ENCODE assay signal across 10 mouse cellular contexts in genomic region chr8:122656056-122656999, GRCm38 (mm10). TPM values are rescaled to one million over a fixed set of nuclear protein-coding genes. Genes with fewer than 3 reads are reported as not detected.
DNase-seq lines count a peak whose midpoint lies in the region; ATAC-seq lines count a peak whose summit lies in the region.
"Had no signal": no experiment of that assay in that cellular context is flagged by ENCODE, and none has a peak within 500 bp of the region (broad histone marks: within the 10 kb centered on the region; RNA-seq: fewer than 3 reads in every experiment).

No protein-coding gene starts in this region.

- 82% methylated on average over 13 of the region's 13 CpGs for WGBS in midbrain, embryonic 16.5 days

- intact Hi-C loops in heart, postnatal 10 days (cut with DNase I) = no loop called here

- no peak overlapping the region for H3K27ac ChIP-seq in midbrain, embryonic 16.5 days (ENCODE audit: low read length)
- H3K27ac ChIP-seq: embryonic facial prominence, embryonic 15.5 days had no signal

- no peak overlapping the region for H3K4me3 ChIP-seq in midbrain, embryonic 16.5 days (ENCODE audit: low read depth, low read length)
- H3K4me3 ChIP-seq: embryonic facial prominence, embryonic 15.5 days had no signal

- H3K36me3 ChIP-seq in midbrain, embryonic 16.5 days (ENCODE audit: control insufficient read depth, insufficient read depth, low read length) = no peaks in the 10 kb centered on the region
- H3K36me3 ChIP-seq: embryonic facial prominence, embryonic 15.5 days had no signal

- DNase-seq in cerebellum, adult 9-11 months = peak; percentile 51
- DNase-seq in cerebellum, postnatal 4 days (ENCODE audit: low spot score in 2 of 2) = no peak
- DNase-seq in adrenal gland, adult 2 months = peak; percentile 93
- peak; percentile 82 to 89 for DNase-seq in heart, postnatal 10 days
- DNase-seq in lung, postnatal 36 days = peak; percentile 95
- no peak for DNase-seq in layer of hippocampus, postnatal 36 days
- no peak for DNase-seq in natural killer cell, adult 2 months (ENCODE audit: low spot score in 2 of 2)

- H3K9me3 ChIP-seq in midbrain, embryonic 16.5 days (replicated peaks; ENCODE audit: control insufficient read depth, low read length, poor library complexity, severe bottlenecking) = no peaks in the 10 kb centered on the region
- H3K9me3 ChIP-seq: embryonic facial prominence, embryonic 15.5 days had no signal

- no peak overlapping the region for H3K9ac ChIP-seq in midbrain, embryonic 16.5 days (ENCODE audit: low read depth, low read length)
- H3K9ac ChIP-seq: embryonic facial prominence, embryonic 15.5 days had no signal

- no peak overlapping the region for H3K4me2 ChIP-seq in midbrain, embryonic 16.5 days (ENCODE audit: low read length)
- H3K4me2 ChIP-seq: embryonic facial prominence, embryonic 15.5 days had no signal

- H3K4me1 ChIP-seq in midbrain, embryonic 16.5 days (ENCODE audit: control insufficient read depth, insufficient read depth, low read length) = peaks cover 6% of the 10 kb centered on the region; the same call in 1 of the 2 replicates

- ATAC-seq in midbrain, embryonic 16.5 days = no peak

- H3K27me3 ChIP-seq in midbrain, embryonic 16.5 days (ENCODE audit: control insufficient read depth, insufficient read depth, low read depth, low read length) = no peaks in the 10 kb centered on the region
- H3K27me3 ChIP-seq: embryonic facial prominence, embryonic 15.5 days had no signal

RNA-seq across cellular contexts. Expression of gene Pabpn1l, which starts 33.8 kb away (rescaled TPM):
- total RNA-seq in adrenal gland, adult 2 months (2021) = not detected
- not detected in 2 replicates for polyA plus RNA-seq in adrenal gland, adult 2 months (2012; rRNA removed)
- total RNA-seq in heart, postnatal 10 days (2021) = not detected
- total RNA-seq in layer of hippocampus, postnatal 36 days (2021) = under 1 TPM in 1 of 2 experiments, not detected in 1; 0.35 TPM
- polyA plus RNA-seq in midbrain, embryonic 16.5 days (2015; fragmentation: Nextera tagmentation; extraction: Ambion mirVana) = not detected in 2 replicates
- polyA plus RNA-seq: lung, embryonic 16.5 days had no signal

RNA-seq across cellular contexts. Expression of gene Cbfa2t3, which starts 42.6 kb away (rescaled TPM):
- 10 to 100 TPM; 13.9 to 16.2 TPM for total RNA-seq in adrenal gland, adult 2 months (2021)
- 19.3 and 20.3 TPM in 2 replicates for polyA plus RNA-seq in adrenal gland, adult 2 months (2012; rRNA removed)
- total RNA-seq in heart, postnatal 10 days (2021) = 10 to 100 TPM; 22.2 to 24.5 TPM
- total RNA-seq in layer of hippocampus, postnatal 36 days (2021) = 10 to 100 TPM; 47.2 to 50.2 TPM
- 17.7 and 17.9 TPM in 2 replicates for polyA plus RNA-seq in midbrain, embryonic 16.5 days (2015; fragmentation: Nextera tagmentation; extraction: Ambion mirVana)

RNA-seq across cellular contexts. Expression of gene Trappc2l, which starts 44.9 kb away (rescaled TPM):
- total RNA-seq in adrenal gland, adult 2 months (2021) = 10 to 100 TPM; 53.8 to 55.5 TPM
- 159 and 161 TPM in 2 replicates for polyA plus RNA-seq in adrenal gland, adult 2 months (2012; rRNA removed)
- 10 to 100 TPM; 54.7 to 57.4 TPM for total RNA-seq in heart, postnatal 10 days (2021)
- 10 to 100 TPM; 79.1 to 87.3 TPM for total RNA-seq in layer of hippocampus, postnatal 36 days (2021)
- polyA plus RNA-seq in midbrain, embryonic 16.5 days (2015; fragmentation: Nextera tagmentation; extraction: Ambion mirVana) = 93.8 and 101 TPM in 2 replicates

RNA-seq across cellular contexts. Expression of gene Galns, which starts 45.1 kb away (rescaled TPM):
- 1 to 10 TPM; 6.0 to 7.8 TPM for total RNA-seq in adrenal gland, adult 2 months (2021)
- 6.8 and 8.0 TPM in 2 replicates for polyA plus RNA-seq in adrenal gland, adult 2 months (2012; rRNA removed)
- 1 to 10 TPM; 6.6 to 7.1 TPM for total RNA-seq in heart, postnatal 10 days (2021)
- total RNA-seq in layer of hippocampus, postnatal 36 days (2021) = 10 to 100 TPM in 1 of 2 experiments, 1 to 10 TPM in 1; 9.5 to 11.4 TPM
- 8.4 and 8.9 TPM in 2 replicates for polyA plus RNA-seq in midbrain, embryonic 16.5 days (2015; fragmentation: Nextera tagmentation; extraction: Ambion mirVana)

Comparison
In these comparisons a context has a peak if more than half of its experiments do, and no peak if none do; other contexts are left out.
1. DNase-seq: peak in cerebellum, adult 9-11 months (single experiment), adrenal gland, adult 2 months (single experiment), heart, postnatal 10 days (2 of 2) and lung, postnatal 36 days (single experiment); none in cerebellum, postnatal 4 days (0 of 2), layer of hippocampus, postnatal 36 days (0 of 2) and natural killer cell, adult 2 months (0 of 2).